16 mouse cellular contexts compared by ENCODE assay signal in genomic region chr9:59695451-59695813, GRCm38 (mm10). TPM values are rescaled to one million over a fixed set of nuclear protein-coding genes. Genes with fewer than 3 reads are reported as not detected.
DNase-seq lines count a peak whose midpoint lies in the region; ATAC-seq and TF ChIP-seq lines count a peak whose summit lies in the region.
"Had no signal": no experiment of that assay in that cellular context is flagged by ENCODE, and none has a peak within 500 bp of the region (broad histone marks: within the 10 kb centered on the region; RNA-seq: fewer than 3 reads in every experiment).

No protein-coding gene starts in this region.

- intact Hi-C loops in heart, postnatal 25 days (cut with DNase I): no loop called here

- TF ChIP-seq CTCF in lung, postnatal 0 days (IDR thresholded peaks at IDR 0.05): no peak
- TF ChIP-seq CTCF in intestine, postnatal 0 days (IDR thresholded peaks at IDR 0.05; ENCODE audit: low read depth): no peak
- no peak for TF ChIP-seq CTCF in stomach, postnatal 0 days (IDR thresholded peaks at IDR 0.05; ENCODE audit: low read depth)

- 18% methylated on average over 3 of the region's 3 CpGs for WGBS in heart, embryonic 14.5 days
- WGBS in lung, postnatal 0 days: 38% methylated on average over 3 of the region's 3 CpGs
- 43% methylated on average over 3 of the region's 3 CpGs for WGBS in intestine, postnatal 0 days
- WGBS in stomach, postnatal 0 days: 39% methylated on average over 3 of the region's 3 CpGs
- WGBS in forebrain, embryonic 12.5 days: 56% methylated on average over 3 of the region's 3 CpGs

- H3K4me2 ChIP-seq in heart, embryonic 14.5 days (ENCODE audit: low read length): no peak overlapping the region
- H3K4me2 ChIP-seq in lung, postnatal 0 days (replicated peaks; ENCODE audit: low read depth, low read length): no peak overlapping the region
- H3K4me2 ChIP-seq in intestine, postnatal 0 days (replicated peaks; ENCODE audit: low read depth): no peak overlapping the region
- no peak overlapping the region for H3K4me2 ChIP-seq in stomach, postnatal 0 days (replicated peaks; ENCODE audit: low read depth)
- H3K4me2 ChIP-seq in forebrain, embryonic 12.5 days: no peak overlapping the region
- H3K4me2 ChIP-seq: liver, embryonic 15.5 days had no signal

- H3K4me1 ChIP-seq in heart, embryonic 14.5 days (ENCODE audit: control insufficient read depth in 2 of 2, insufficient read depth in 2 of 2, low read length in 2 of 2): peaks cover 15 to 18% of the 10 kb centered on the region in 2 experiments
- H3K4me1 ChIP-seq in lung, postnatal 0 days (ENCODE audit: insufficient read depth, low read depth, low read length): peaks cover 4% of the 10 kb centered on the region; the same call in 1 of the 2 replicates
- H3K4me1 ChIP-seq in intestine, postnatal 0 days (replicated peaks; ENCODE audit: control insufficient read depth, insufficient read depth, low read length): no peaks in the 10 kb centered on the region
- peaks cover 13% of the 10 kb centered on the region for H3K4me1 ChIP-seq in stomach, postnatal 0 days (replicated peaks; ENCODE audit: control insufficient read depth, insufficient read depth)
- H3K4me1 ChIP-seq in forebrain, embryonic 12.5 days: peaks cover 12% of the 10 kb centered on the region
- H3K4me1 ChIP-seq: liver, embryonic 15.5 days had no signal

- no peak for DNase-seq in heart, postnatal 25 days (ENCODE audit: low spot score)
- no peak for DNase-seq in lung, postnatal 0 days (ENCODE audit: low spot score)
- no peak for DNase-seq in lung, adult 18-20 months
- DNase-seq in stomach, postnatal 0 days (ENCODE audit: low spot score): no peak
- DNase-seq in thymus, postnatal 4 days: no peak
- DNase-seq: B cell, adult 2 months; cerebellum, adult 11 months; cerebellum, postnatal 36 days; forebrain, postnatal 0 days; gastrocnemius, postnatal 25 days; kidney, postnatal 14 days; right cerebral cortex, postnatal 25 days had no signal

- no peak for ATAC-seq in heart, embryonic 14.5 days (ENCODE audit: insufficient number of reproducible peaks, insufficient read depth, low FRiP score, low read depth)
- no peak for ATAC-seq in lung, postnatal 0 days
- no peak for ATAC-seq in intestine, postnatal 0 days
- ATAC-seq in stomach, postnatal 0 days (ENCODE audit: low FRiP score, low TSS enrichment): no peak
- no peak for ATAC-seq in forebrain, embryonic 12.5 days (ENCODE audit: low FRiP score)
- ATAC-seq: forebrain, postnatal 0 days had no signal

- no peak overlapping the region for H3K4me3 ChIP-seq in heart, embryonic 14.5 days (ENCODE audit: control insufficient read depth in 1 of 2, insufficient read depth in 1 of 2, low read depth in 1 of 2, low read length in 2 of 2)
- no peak overlapping the region for H3K4me3 ChIP-seq in lung, postnatal 0 days (ENCODE audit: low read depth, low read length)
- H3K4me3 ChIP-seq in intestine, postnatal 0 days (ENCODE audit: low read depth, low read length): no peak overlapping the region
- H3K4me3 ChIP-seq in stomach, postnatal 0 days (ENCODE audit: low read depth, low read length): no peak overlapping the region
- H3K4me3 ChIP-seq in forebrain, embryonic 12.5 days (replicated peaks): no peak overlapping the region
- H3K4me3 ChIP-seq: liver, embryonic 15.5 days had no signal

- no peaks in the 10 kb centered on the region for H3K9me3 ChIP-seq in heart, embryonic 14.5 days (ENCODE audit: control insufficient read depth, low read length)
- H3K9me3 ChIP-seq in lung, postnatal 0 days (ENCODE audit: low read length): no peaks in the 10 kb centered on the region
- no peaks in the 10 kb centered on the region for H3K9me3 ChIP-seq in intestine, postnatal 0 days (ENCODE audit: control insufficient read depth)
- H3K9me3 ChIP-seq in stomach, postnatal 0 days (ENCODE audit: control insufficient read depth, low read length): no peaks in the 10 kb centered on the region
- no peaks in the 10 kb centered on the region for H3K9me3 ChIP-seq in forebrain, embryonic 12.5 days
- H3K9me3 ChIP-seq: liver, embryonic 15.5 days had no signal

- H3K27ac ChIP-seq in heart, embryonic 14.5 days (replicated peaks in 1 of 2; ENCODE audit: control insufficient read depth in 1 of 2, insufficient read depth in 1 of 2, low read depth in 2 of 2, low read length in 2 of 2): peak overlapping the region in 1 of 2 experiments; percentile 47; a peak in 1 of 4 replicates
- peak overlapping the region; percentile 91 for H3K27ac ChIP-seq in lung, postnatal 0 days (ENCODE audit: low read length)
- H3K27ac ChIP-seq in intestine, postnatal 0 days (ENCODE audit: low read depth, low read length): peak overlapping the region; percentile 60; the same call in 1 of the 2 replicates
- H3K27ac ChIP-seq in stomach, postnatal 0 days (replicated peaks): peak overlapping the region; percentile 80
- no peak overlapping the region for H3K27ac ChIP-seq in forebrain, embryonic 12.5 days
- H3K27ac ChIP-seq: liver, embryonic 15.5 days had no signal

- TF ChIP-seq EP300 in lung, postnatal 0 days (IDR thresholded peaks at IDR 0.05): no peak
- no peak for TF ChIP-seq EP300 in stomach, postnatal 0 days (optimal IDR thresholded peaks at IDR 0.05)

- H3K36me3 ChIP-seq in heart, embryonic 14.5 days (ENCODE audit: control insufficient read depth, insufficient read depth, low read length): no peaks in the 10 kb centered on the region
- H3K36me3 ChIP-seq in lung, postnatal 0 days (ENCODE audit: insufficient read depth, low read length): no peaks in the 10 kb centered on the region
- no peaks in the 10 kb centered on the region for H3K36me3 ChIP-seq in intestine, postnatal 0 days (ENCODE audit: control insufficient read depth, insufficient read depth)
- H3K36me3 ChIP-seq in stomach, postnatal 0 days (ENCODE audit: control insufficient read depth, insufficient read depth, low read length): no peaks in the 10 kb centered on the region
- no peaks in the 10 kb centered on the region for H3K36me3 ChIP-seq in forebrain, embryonic 12.5 days (replicated peaks)
- H3K36me3 ChIP-seq: liver, embryonic 15.5 days had no signal

- H3K27me3 ChIP-seq in heart, embryonic 14.5 days (ENCODE audit: control insufficient read depth, insufficient read depth, low read length): no peaks in the 10 kb centered on the region
- no peaks in the 10 kb centered on the region for H3K27me3 ChIP-seq in lung, postnatal 0 days (replicated peaks; ENCODE audit: insufficient read depth, low read length)
- no peaks in the 10 kb centered on the region for H3K27me3 ChIP-seq in intestine, postnatal 0 days (replicated peaks; ENCODE audit: control insufficient read depth, insufficient read depth, low read length)
- H3K27me3 ChIP-seq in stomach, postnatal 0 days (ENCODE audit: control insufficient read depth, insufficient read depth, low read length): no peaks in the 10 kb centered on the region
- H3K27me3 ChIP-seq in forebrain, embryonic 12.5 days: peaks cover 9% of the 10 kb centered on the region

- 0 out of 2 replicates have a peak overlapping the region, but pooled peaks have one; percentile 31 for H3K9ac ChIP-seq in heart, embryonic 14.5 days (ENCODE audit: low read length)
- H3K9ac ChIP-seq in lung, postnatal 0 days (replicated peaks; ENCODE audit: low read depth): no peak overlapping the region
- no peak overlapping the region for H3K9ac ChIP-seq in intestine, postnatal 0 days (ENCODE audit: low read depth, low read length)
- peak overlapping the region; percentile 9; the same call in 1 of the 2 replicates for H3K9ac ChIP-seq in stomach, postnatal 0 days (ENCODE audit: low read length)
- H3K9ac ChIP-seq in forebrain, embryonic 12.5 days: no peak overlapping the region
- H3K9ac ChIP-seq: forebrain, postnatal 0 days; liver, embryonic 15.5 days had no signal

RNA-seq across cellular contexts. Expression of gene Gramd2, which starts 15.5 kb away (rescaled TPM):
- 0.27 and 0.43 TPM in 2 replicates for polyA plus RNA-seq in heart, embryonic 14.5 days (2014; fragmentation: Nextera tagmentation; extraction: Ambion mirVana)
- total RNA-seq in heart, postnatal 25 days (2021): not detected
- polyA plus RNA-seq in lung, postnatal 0 days (2015; fragmentation: Nextera tagmentation; extraction: Ambion mirVana): 68.0 and 95.2 TPM in 2 replicates
- 0.37 and 0.39 TPM in 2 replicates for polyA plus RNA-seq in intestine, postnatal 0 days (2015; fragmentation: Nextera tagmentation; extraction: Ambion mirVana)
- polyA plus RNA-seq in stomach, postnatal 0 days (2015; fragmentation: Nextera tagmentation; extraction: Ambion mirVana): 5.9 and 6.7 TPM in 2 replicates
- polyA plus RNA-seq in forebrain, embryonic 12.5 days (2016; fragmentation: Nextera tagmentation; extraction: Ambion mirVana): 0.40 and 0.49 TPM in 2 replicates

RNA-seq across cellular contexts. Expression of gene Pkm, which starts 39.3 kb away (rescaled TPM):
- 1,792 and 1,798 TPM in 2 replicates for polyA plus RNA-seq in heart, embryonic 14.5 days (2014; fragmentation: Nextera tagmentation; extraction: Ambion mirVana)
- total RNA-seq in heart, postnatal 25 days (2021): 1,000 to 10,000 TPM; 1,181 to 1,232 TPM
- polyA plus RNA-seq in lung, postnatal 0 days (2015; fragmentation: Nextera tagmentation; extraction: Ambion mirVana): 318 and 331 TPM in 2 replicates
- polyA plus RNA-seq in intestine, postnatal 0 days (2015; fragmentation: Nextera tagmentation; extraction: Ambion mirVana): 271 and 302 TPM in 2 replicates
- polyA plus RNA-seq in stomach, postnatal 0 days (2015; fragmentation: Nextera tagmentation; extraction: Ambion mirVana): 472 and 500 TPM in 2 replicates
- polyA plus RNA-seq in forebrain, embryonic 12.5 days (2016; fragmentation: Nextera tagmentation; extraction: Ambion mirVana): 1,825 and 1,829 TPM in 2 replicates

RNA-seq across cellular contexts. Expression of gene Senp8, which starts 55.1 kb away (rescaled TPM):
- polyA plus RNA-seq in heart, embryonic 14.5 days (2014; fragmentation: Nextera tagmentation; extraction: Ambion mirVana): 10.9 and 12.6 TPM in 2 replicates
- total RNA-seq in heart, postnatal 25 days (2021): 1 to 10 TPM; 7.3 to 8.0 TPM
- polyA plus RNA-seq in lung, postnatal 0 days (2015; fragmentation: Nextera tagmentation; extraction: Ambion mirVana): 3.4 and 3.6 TPM in 2 replicates
- 3.8 and 4.1 TPM in 2 replicates for polyA plus RNA-seq in intestine, postnatal 0 days (2015; fragmentation: Nextera tagmentation; extraction: Ambion mirVana)
- polyA plus RNA-seq in stomach, postnatal 0 days (2015; fragmentation: Nextera tagmentation; extraction: Ambion mirVana): 4.2 and 4.3 TPM in 2 replicates
- 13.0 and 18.1 TPM in 2 replicates for polyA plus RNA-seq in forebrain, embryonic 12.5 days (2016; fragmentation: Nextera tagmentation; extraction: Ambion mirVana)

RNA-seq across cellular contexts. Expression of gene Myo9a, which starts 55.3 kb away (rescaled TPM):
- polyA plus RNA-seq in heart, embryonic 14.5 days (2014; fragmentation: Nextera tagmentation; extraction: Ambion mirVana): 12.1 and 12.4 TPM in 2 replicates
- total RNA-seq in heart, postnatal 25 days (2021): 10 to 100 TPM; 11.9 to 13.6 TPM
- 8.1 and 11.5 TPM in 2 replicates for polyA plus RNA-seq in lung, postnatal 0 days (2015; fragmentation: Nextera tagmentation; extraction: Ambion mirVana)
- 12.2 and 14.4 TPM in 2 replicates for polyA plus RNA-seq in intestine, postnatal 0 days (2015; fragmentation: Nextera tagmentation; extraction: Ambion mirVana)
- 3.8 and 4.0 TPM in 2 replicates for polyA plus RNA-seq in stomach, postnatal 0 days (2015; fragmentation: Nextera tagmentation; extraction: Ambion mirVana)
- 20.9 and 22.7 TPM in 2 replicates for polyA plus RNA-seq in forebrain, embryonic 12.5 days (2016; fragmentation: Nextera tagmentation; extraction: Ambion mirVana)

Comparison
In these comparisons a context has a peak if more than half of its experiments do, and no peak if none do; other contexts are left out.
1. H3K9ac ChIP-seq: peak in heart, embryonic 14.5 days (single experiment) and stomach, postnatal 0 days (single experiment); none in lung, postnatal 0 days (single experiment), intestine, postnatal 0 days (single experiment) and forebrain, embryonic 12.5 days (single experiment).